Mouse (Mus musculus): ENCODE measurements around the gene Fam189a1.

- TF ChIP-seq CTCF (conservative IDR thresholded peaks at IDR 0.05 in 1 of 2, IDR thresholded peaks at IDR 0.05 in 1 of 2; ENCODE audit: low read depth in 2 of 2, low read length in 2 of 2) = no peak
- TF ChIP-seq SIN3A (IDR thresholded peaks at IDR 0.05; ENCODE audit: low read length) = no peak
- no peak for TF ChIP-seq POLR2A (IDR thresholded peaks at IDR 0.05; ENCODE audit: low read depth, low read length)
- TF ChIP-seq USF1 (IDR thresholded peaks at IDR 0.05; ENCODE audit: low read depth, low read length) = no peak
Observed at GRCm38 (mm10) chr7:65202719-65203118, 46.3 kb upstream of the Fam189a1 start.
